Mouse (Mus musculus): ENCODE results near the gene Hgfac.

GRCm38 (mm10) chr5:35029755-35030154, 11.6 kb upstream of the Hgfac start:
- TF ChIP-seq CTCF (IDR thresholded peaks at IDR 0.05; ENCODE audit: extremely low read depth, insufficient read length, insufficient replicate concordance, low read depth, low read length): no peak
- TF ChIP-seq POLR2A (IDR thresholded peaks at IDR 0.05; ENCODE audit: low read depth, low read length): no peak
